Mouse (Mus musculus): ENCODE results near the gene Me3.
"Not testable (repeated sequence)": the region's sequence is repeated elsewhere in the genome, so short reads cannot be mapped to it uniquely, and the experiment has no call there.

Gene Me3

GRCm38 (mm10) chr7:89667570-89667969 is 35.4 kb downstream of the Me3 start:
- no peak for DNase-seq

DNA sequence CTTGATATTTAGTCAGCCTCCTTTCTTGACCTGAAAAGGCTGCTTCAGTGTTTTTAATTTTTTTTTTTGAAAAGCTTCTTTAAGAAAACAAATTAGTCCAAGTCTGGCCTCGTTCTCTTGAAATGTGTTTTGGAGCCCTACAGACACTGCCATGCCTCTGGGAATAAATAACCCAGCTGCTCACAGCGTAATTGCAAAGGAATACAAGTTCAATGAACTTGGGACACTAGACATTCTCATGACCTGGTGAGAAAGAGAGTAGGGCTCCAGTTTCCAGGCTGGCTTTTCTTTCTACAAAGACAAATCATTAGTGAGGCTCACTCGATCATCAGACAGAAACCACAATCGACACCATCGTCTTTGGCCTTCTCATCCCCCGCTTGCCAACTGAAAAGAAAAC is 37.3 kb downstream of the Me3 start:
- no peak for DNase-seq

DNA sequence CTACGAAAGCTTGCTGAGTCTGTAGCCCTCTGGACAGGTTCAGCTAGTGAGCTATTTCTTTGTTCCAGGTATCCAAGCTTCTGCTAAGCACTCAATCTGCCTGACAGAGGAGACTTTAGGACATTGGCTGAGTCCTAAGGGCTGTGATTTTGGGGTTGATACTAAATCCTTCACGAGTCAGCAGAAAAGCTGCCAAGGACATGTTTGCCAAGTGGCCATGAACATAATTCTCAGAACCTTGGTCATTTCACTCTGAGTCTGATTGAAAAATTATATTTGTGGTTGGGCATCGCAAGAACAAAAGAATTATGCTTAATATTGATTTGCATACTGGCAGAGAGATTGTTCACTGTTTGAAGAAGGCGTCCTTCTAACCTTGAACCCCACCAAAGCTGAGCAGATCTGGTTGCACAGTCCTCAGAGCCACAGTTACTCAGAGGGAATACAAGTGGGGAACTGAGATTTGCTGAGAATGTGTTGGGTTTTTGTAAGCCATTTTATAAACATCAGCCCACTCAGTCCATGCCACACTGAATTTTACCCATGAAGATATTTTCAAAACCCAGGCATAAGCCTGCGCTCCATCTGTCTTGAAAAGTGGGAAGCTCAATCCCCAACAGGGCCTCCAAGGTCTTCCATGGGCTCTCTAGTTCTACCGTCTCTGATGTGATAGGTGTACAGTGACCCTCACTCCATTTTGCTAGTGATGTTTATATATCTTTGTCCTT is 39.1 kb downstream of the Me3 start:
- no peak for DNase-seq

GRCm38 (mm10) chr7:89676176-89676575 is 44.0 kb downstream of the Me3 start:
- DNase-seq = no peak

DNA sequence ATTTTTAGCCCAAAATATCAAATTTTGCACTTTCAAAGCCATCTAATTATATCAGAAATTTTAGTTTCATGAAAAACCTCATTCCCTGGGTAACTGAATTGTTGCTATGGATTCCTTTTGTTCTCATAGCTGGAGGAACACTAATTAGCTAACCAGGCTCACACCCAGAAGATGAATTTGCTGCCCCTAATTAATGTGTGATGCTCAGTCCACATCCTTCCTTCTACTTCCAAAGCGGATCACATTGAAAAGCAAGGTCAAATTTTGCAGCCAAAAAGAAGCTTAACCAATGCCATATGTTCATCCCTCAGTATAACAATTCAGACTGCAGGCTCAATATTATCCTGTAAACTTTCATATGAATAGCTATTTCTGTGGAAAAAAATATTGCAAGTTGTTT is 45.7 kb downstream of the Me3 start:
- no peak for DNase-seq

DNA sequence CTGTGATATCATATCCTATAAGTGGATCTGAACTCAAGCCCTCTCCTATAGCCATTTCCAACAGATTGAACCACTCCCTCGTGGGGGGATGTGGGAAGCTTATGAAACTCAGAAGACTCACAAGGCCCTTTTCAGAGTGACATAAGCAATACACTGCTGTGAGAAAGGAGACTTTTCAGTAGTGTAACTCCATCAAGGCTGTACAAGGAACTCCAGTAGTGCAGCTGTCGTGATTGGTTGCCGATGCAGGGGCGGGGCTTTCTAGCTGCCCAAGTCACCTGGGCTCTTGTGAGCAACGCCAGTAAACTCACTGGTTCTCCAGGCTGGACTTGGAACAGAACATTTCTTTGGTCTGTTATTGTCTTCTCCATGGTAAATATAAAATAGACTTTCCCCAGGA is 46.5 kb downstream of the Me3 start:
- DNase-seq = no peak

DNA sequence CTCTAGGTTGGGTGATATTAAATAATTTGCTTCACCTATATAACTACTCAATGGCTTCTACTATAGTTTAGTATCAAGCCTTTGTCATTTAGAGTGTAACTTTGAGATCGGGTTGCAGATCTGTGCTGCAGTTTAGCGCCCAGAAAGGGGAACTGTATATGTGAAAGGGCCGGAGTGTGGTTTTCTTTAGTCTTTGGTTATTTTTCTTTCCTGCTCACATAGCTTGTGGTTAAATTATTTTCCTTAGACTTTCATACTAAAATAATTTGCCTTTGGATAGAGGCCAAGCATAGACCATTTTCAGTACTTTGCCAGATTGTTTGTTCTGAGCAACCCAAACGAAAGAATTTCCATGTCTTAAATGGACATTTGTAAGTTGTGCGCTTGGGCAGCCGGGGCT is 46.9 kb downstream of the Me3 start:
- DNase-seq = no peak

DNA sequence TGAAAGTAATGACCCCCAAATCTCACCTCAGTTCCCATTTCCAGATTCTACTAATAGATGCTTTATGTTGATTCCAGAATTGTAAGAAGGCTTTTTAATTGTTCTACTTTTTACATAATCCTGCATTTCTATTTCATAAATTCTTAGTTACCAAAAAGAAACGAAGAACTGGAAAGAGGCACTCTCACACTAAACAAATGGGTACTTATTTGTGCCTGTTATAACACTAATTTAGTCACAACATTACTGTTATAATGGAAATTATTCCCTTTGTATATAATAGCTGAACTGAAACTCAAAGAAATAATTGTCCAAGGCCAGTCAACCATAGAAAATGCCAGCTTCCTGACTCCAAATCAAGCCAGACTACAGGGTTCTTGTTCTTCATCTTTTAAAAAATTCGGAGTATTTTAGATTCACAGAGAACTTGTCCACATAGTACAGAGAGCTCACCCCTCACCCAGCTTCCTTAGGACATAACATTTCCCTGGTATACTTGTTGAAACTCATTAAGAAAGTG is 47.5 kb downstream of the Me3 start:
- no peak for DNase-seq

DNA sequence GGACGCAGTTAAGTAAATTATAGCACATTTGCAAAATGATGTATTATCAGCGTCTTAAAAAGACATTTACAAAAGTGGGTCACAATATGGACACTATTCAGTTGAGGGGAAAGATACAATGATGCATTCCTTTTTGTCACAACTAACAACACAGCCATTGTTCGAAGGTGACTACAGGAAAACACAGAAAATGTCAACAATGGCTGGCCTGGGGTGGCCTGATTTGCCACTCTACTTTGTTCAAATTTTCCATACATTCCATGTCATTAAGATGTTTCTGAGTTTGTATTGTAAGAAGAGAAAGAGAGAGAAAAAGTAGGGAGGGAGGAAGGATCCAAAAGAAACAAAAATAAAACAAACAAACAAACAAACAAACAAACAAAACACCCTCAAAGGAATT is 48.7 kb downstream of the Me3 start:
- no peak for DNase-seq

- DNase-seq = no peak
These were observed 49.7 kb downstream of the Me3 start for GRCm38 (mm10) chr7:89681666-89682470.

GRCm38 (mm10) chr7:89698186-89698585 is 66.0 kb downstream of the Me3 start:
- DNase-seq = no peak

DNA sequence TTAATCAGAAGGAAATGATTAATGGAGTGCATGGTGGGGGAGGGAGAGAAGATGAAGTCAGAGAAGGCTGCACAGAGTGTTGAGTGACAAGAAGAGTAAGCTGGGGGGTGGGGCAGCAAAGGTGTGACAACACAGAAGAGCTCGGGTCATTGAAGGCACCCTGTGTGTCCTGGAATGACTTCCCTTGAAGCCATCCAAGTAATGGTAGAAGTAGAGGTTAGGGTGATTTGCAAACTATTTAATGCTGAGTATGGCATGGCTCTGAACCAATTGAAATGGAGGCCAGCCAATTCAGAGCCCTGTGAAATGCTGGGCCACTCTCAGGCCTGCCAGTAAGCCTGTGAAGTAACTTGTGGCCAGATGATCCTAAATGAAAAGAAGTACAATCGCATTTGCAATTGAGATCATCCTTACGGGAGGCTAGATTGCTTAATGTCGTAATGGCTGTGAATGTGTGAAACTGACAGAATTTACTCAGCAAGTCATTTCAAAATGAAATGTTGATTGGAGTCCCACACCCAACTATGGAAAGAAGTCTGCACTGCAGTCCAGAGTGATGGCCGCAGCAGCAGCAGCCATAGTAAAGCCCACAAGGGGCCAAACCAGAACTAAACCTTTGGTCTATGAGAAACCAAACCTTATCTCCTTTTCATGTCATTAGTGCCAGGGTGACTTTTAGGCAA is 67.6 kb downstream of the Me3 start:
- peak; percentile 50 for DNase-seq

- no peak for DNase-seq
These were observed 68.3 kb downstream of the Me3 start for GRCm38 (mm10) chr7:89700511-89700910.

DNA sequence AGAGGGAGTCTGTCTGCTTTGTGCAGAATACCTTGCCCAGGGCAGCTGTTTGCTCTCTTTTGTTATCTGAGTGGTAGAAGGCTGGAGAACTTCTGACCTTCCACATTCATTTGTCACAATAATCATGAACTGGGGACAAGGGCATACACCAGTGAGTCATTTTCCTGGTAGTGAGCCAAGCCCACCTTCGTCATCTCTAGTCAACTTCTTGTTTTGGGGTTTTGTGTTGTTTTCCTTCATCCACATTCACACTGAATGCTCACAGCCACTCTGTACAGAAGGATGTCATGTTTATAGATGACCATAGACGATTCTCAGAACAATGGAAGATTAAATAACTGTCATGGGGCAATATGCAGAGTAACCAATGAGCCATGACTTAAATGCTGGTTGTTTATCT is 78.6 kb downstream of the Me3 start:
- DNase-seq = no peak

DNA sequence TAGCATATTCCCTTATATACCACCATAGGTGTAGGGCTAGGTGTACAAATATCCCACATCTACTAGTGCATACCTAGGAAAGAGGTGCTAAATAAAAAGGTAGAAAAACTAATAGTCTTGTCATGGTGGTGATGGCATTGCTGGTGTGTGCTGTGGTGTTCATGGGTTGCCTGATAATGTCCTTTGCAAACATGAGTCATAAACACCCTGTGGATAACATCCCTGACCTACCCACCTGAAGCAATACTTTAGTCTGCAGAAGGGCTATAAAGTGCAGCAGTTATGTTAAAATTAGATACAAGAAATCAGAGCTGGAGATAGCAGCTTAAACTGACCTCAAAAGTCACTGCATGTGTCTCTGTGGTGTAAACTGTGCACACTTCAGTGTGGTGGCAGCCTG is 80.9 kb downstream of the Me3 start:
- no peak for DNase-seq

DNA sequence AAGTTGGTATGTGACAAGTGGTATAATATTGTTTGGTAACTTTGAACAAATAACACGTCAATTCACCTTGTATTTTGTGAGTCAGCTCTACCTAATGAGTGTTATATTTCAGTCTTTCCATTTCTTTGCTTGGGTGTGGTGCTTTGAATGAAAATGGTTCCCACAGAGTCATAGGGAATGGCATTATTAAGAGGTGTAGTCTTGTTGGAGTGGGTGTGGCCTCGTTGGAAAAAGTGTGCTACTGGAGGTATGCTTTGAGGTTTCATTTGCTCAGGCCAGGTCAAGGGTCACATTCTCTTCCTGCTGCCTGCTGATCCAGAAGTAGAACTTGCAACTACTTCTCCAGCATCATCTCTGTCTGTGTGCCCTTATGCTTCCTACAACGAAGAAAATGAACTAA is 84.0 kb downstream of the Me3 start:
- DNase-seq = no peak

DNA sequence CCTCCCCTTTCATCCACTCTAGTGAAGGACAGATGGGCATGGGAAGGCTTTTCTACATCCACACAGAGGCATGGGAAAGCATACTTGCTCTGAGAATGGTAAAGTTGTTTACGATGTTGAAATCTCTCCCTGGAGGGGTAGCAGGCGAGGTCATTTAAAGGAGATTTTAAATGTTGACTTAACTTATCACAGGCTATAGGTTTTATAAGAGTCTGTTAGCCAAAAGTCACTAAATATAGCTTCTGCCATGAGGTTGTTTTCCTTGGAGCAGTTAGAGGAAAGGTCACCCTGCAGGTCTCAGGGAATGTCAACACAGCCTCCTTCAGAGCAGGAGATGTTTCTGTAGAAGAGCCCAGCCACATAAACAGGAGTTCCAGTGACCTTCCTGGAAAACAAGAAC is 85.3 kb downstream of the Me3 start:
- no peak for DNase-seq

- no peak for DNase-seq
These were observed 86.1 kb downstream of the Me3 start for GRCm38 (mm10) chr7:89718264-89718663.

DNA sequence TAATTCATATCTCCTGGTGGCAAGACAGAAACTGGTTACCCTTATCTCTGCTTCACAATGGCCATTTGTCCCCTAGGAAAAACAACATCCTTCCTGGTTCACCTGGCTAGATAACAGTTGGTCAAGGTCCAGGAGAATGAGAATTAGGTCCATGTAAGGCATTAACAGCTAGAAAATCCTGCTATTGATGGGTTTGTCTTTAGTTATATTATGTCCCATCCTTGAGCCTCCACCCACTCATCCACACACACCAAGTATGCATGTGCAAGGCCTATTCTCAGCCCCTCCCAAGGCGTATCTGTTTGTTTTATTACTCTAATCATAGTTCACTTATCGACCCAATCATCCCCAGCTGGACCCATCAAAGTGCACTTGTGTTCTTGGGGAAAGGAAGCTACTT is 88.1 kb downstream of the Me3 start:
- no peak for DNase-seq

DNA sequence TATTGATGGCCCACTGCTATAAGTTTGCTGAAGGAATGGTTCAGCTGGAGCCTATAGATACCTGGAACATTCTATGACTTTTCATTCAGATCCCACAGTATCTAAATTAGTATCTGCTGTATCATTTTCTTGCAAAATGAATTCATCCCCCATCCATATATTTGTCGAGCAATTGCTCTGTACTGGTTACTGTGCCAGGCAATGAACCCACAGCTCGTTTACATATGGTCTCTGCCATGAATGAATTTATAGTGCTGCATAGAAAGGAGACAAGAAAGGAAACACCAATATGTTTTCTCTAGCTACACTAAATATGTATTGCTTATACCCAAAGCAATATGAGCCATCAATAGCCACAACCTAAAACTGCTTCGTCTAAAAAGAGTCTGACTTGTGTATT is 94.5 kb downstream of the Me3 start:
- no peak for DNase-seq

DNA sequence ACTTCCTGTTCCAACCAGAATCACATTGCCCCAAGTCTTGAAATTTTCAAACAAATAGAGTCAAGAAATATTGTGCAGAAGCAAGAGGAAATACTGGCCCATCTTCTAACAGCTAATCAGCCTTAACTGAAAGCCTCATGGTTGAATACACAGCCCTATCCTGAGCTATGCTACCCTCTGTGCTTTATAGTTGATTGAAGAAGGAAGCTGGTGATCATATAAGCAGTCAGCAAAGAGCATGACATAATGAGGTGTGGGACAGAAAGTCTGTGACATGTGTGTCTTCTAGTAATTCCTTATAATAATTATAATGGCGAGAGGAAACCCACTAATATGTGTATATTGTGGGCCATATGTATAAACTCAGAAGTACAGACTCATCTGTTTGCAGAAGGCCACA is 95.4 kb downstream of the Me3 start:
- DNase-seq = no peak

DNA sequence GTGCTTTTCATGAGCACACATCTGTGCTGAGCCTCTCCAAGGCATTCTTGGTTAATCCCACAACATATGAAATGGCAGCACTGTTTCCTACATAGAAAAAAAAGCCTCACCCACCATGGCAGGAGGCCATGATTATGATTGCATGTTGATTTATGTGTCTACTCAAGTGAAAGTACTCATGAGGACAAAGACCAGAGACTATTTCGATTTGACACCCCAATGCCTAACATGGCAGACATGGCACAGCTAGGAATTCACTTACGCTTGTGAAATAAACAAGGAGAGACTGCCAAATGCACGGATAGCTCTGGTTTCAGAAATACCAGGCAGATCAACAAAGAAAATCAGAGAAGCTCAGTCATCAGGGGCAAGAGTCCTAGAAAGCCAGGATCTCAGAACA is 96.2 kb downstream of the Me3 start:
- no peak for DNase-seq

DNA sequence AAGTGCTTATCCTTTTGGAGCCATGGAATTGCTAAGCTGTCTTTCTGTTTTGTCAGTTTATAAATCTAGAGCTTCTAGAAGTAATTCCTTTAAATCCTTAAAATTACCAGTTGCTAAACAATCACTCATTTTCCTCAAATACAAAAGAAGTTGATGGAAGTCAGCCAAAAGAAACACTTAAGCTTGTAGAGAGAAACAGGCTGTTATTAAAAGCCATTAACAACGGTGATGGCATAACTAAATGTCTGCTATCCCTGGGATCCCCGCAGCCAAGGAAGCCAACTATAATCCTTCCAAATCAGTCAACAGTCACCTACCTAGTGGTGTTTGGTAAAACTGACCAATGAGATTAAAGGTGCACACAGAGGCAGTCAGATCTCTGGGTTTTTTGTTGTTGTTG is 98.3 kb downstream of the Me3 start:
- DNase-seq = no peak

- not testable (repeated sequence) for DNase-seq
These were observed 98.9 kb downstream of the Me3 start for GRCm38 (mm10) chr7:89731115-89731514.
